Mouse (Mus musculus): Measurements from ENCODE around the gene Teddm2.

DNA sequence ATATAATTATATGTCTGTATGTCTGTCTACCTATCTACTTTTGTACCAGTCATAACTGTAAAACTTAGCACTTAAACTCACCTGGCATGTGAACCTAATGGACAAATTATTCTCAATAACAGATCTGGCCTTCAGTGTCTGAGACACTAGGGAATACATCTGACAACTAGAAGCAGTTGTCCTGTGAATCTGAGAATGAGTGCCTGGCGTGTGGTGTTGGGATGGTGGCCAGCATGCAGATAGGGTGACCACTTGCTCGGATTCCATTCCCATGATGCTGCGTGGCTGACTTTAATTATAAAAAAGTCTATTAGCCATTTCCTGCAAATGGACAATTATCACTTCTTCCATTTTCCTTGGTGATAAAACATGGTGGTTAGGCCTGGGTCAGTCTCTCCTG lies 5.9 kb upstream of the Teddm2 start:
- no peak for TF ChIP-seq CTCF (IDR thresholded peaks at IDR 0.05; ENCODE audit: insufficient read depth, low read depth, low read length)
- TF ChIP-seq POLR2A (IDR thresholded peaks at IDR 0.05; ENCODE audit: insufficient read depth, low read depth, low read length): no peak

All from olfactory bulb, adult 2 months (tissue).